7 mouse cellular contexts compared by ENCODE assay signal in the genomic region with DNA sequence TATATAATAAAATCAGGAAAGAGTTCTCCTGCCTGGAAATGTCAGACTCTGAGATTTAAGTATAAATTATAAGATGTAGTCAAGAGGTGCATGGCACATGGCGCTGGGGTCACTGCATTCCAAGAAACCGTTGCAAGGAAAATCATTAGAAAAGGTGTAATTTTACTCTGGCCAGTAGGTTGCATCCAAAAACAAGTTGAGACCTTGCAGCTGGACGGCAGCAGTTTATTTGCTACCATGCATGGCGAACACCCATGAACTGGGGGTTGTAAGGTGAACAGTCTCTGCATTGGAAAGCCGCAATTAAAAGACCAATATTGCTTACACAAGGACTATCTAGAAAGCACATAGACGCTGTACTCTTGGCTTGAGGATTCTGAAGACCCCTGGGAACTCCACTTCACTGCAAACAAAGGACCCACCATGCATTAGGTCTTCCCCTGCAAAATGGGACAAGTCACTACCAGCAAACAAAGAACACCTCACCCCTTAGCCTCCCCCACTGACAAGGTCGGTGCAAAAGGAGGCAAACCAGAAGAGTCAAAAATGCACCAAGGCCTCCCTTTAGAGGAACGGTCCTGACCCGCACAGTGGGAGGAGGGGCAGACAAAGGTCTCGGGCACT. TPM values are rescaled to one million over a fixed set of nuclear protein-coding genes. Genes with fewer than 3 reads are reported as not detected.
DNase-seq lines count a peak whose midpoint lies in the region; ATAC-seq and TF ChIP-seq lines count a peak whose summit lies in the region.

No protein-coding gene starts in this region.

- WGBS in lung, embryonic 14.5 days: 4% methylated on average over 10 of the region's 10 CpGs
- 9% methylated on average over 10 of the region's 10 CpGs for WGBS in embryonic facial prominence, embryonic 12.5 days
- WGBS in intestine, postnatal 0 days: 8% methylated on average over 10 of the region's 10 CpGs
- 15% methylated on average over 10 of the region's 10 CpGs for WGBS in small intestine, adult 2 months

- peaks cover 29% of the 10 kb centered on the region for H3K36me3 ChIP-seq in lung, embryonic 14.5 days (ENCODE audit: insufficient read depth)
- H3K36me3 ChIP-seq in embryonic facial prominence, embryonic 12.5 days: peaks cover 19% of the 10 kb centered on the region
- peaks cover 15% of the 10 kb centered on the region for H3K36me3 ChIP-seq in intestine, postnatal 0 days (ENCODE audit: control insufficient read depth, insufficient read depth)
- peaks cover 12% of the 10 kb centered on the region; the same call in 1 of the 2 replicates for H3K36me3 ChIP-seq in small intestine, adult 2 months (ENCODE audit: control insufficient read depth, insufficient read depth, low read length)

- no peaks in the 10 kb centered on the region for H3K9me3 ChIP-seq in lung, embryonic 14.5 days (ENCODE audit: low read depth, low read length)
- H3K9me3 ChIP-seq in embryonic facial prominence, embryonic 12.5 days: no peaks in the 10 kb centered on the region
- no peaks in the 10 kb centered on the region for H3K9me3 ChIP-seq in intestine, postnatal 0 days (ENCODE audit: control insufficient read depth)

- peak overlapping the region; percentile 94 for H3K27ac ChIP-seq in lung, embryonic 14.5 days (ENCODE audit: low read depth)
- H3K27ac ChIP-seq in embryonic facial prominence, embryonic 12.5 days: peak overlapping the region; percentile 97
- H3K27ac ChIP-seq in intestine, postnatal 0 days (ENCODE audit: low read depth, low read length): peak overlapping the region; percentile 95
- H3K27ac ChIP-seq in small intestine, adult 2 months (ENCODE audit: insufficient read depth, low read depth, low read length): 0 out of 2 replicates have a peak overlapping the region, but pooled peaks have one; percentile 27

- peak overlapping the region; percentile 88 for H3K9ac ChIP-seq in lung, embryonic 14.5 days
- peak overlapping the region; percentile 83 for H3K9ac ChIP-seq in embryonic facial prominence, embryonic 12.5 days
- peak overlapping the region; percentile 86 for H3K9ac ChIP-seq in intestine, postnatal 0 days (ENCODE audit: low read depth, low read length)

- no peak for ATAC-seq in lung, embryonic 14.5 days (ENCODE audit: insufficient read depth)
- ATAC-seq in embryonic facial prominence, embryonic 12.5 days (ENCODE audit: insufficient number of reproducible peaks, insufficient read depth, low FRiP score, low TSS enrichment): no peak; the same call in 1 of the 2 replicates
- ATAC-seq in intestine, postnatal 0 days: no peak

- DNase-seq in lung, embryonic 14.5 days: peak; percentile 50
- no peak for DNase-seq in lung, postnatal 25 days (ENCODE audit: low spot score)
- DNase-seq in layer of hippocampus, adult 8-10 months (ENCODE audit: low spot score in 2 of 2): no peak
- DNase-seq in adrenal gland, adult 18-20 months (ENCODE audit: low spot score in 2 of 2): no peak

- no peaks in the 10 kb centered on the region for H3K27me3 ChIP-seq in lung, embryonic 14.5 days (ENCODE audit: insufficient read depth, low read length)
- H3K27me3 ChIP-seq in embryonic facial prominence, embryonic 12.5 days: no peaks in the 10 kb centered on the region
- no peaks in the 10 kb centered on the region for H3K27me3 ChIP-seq in intestine, postnatal 0 days (replicated peaks; ENCODE audit: control insufficient read depth, insufficient read depth, low read length)
- no peaks in the 10 kb centered on the region for H3K27me3 ChIP-seq in small intestine, adult 2 months (ENCODE audit: control insufficient read depth, insufficient read depth, low read length)

- peak overlapping the region; percentile 75 for H3K4me3 ChIP-seq in lung, embryonic 14.5 days (ENCODE audit: low read depth, low read length)
- H3K4me3 ChIP-seq in embryonic facial prominence, embryonic 12.5 days: peak overlapping the region; percentile 80
- peak overlapping the region; percentile 95 for H3K4me3 ChIP-seq in intestine, postnatal 0 days (ENCODE audit: low read depth, low read length)
- peak overlapping the region; percentile 83 for H3K4me3 ChIP-seq in small intestine, adult 2 months (ENCODE audit: low read depth, low read length)

- no peaks in the 10 kb centered on the region for H3K4me1 ChIP-seq in lung, embryonic 14.5 days (ENCODE audit: insufficient read depth)
- peaks cover 14% of the 10 kb centered on the region for H3K4me1 ChIP-seq in embryonic facial prominence, embryonic 12.5 days
- 0 out of 2 replicates have a peak, but pooled peaks cover 3% of the 10 kb centered on the region for H3K4me1 ChIP-seq in intestine, postnatal 0 days (replicated peaks; ENCODE audit: control insufficient read depth, insufficient read depth, low read length)
- H3K4me1 ChIP-seq in small intestine, adult 2 months (ENCODE audit: control insufficient read depth, insufficient read depth, insufficient read length, low read length): peaks cover 4% of the 10 kb centered on the region; the same call in 1 of the 2 replicates

- peak overlapping the region; percentile 85 for H3K4me2 ChIP-seq in lung, embryonic 14.5 days
- H3K4me2 ChIP-seq in embryonic facial prominence, embryonic 12.5 days (replicated peaks): peak overlapping the region; percentile 75
- peak overlapping the region; percentile 89 for H3K4me2 ChIP-seq in intestine, postnatal 0 days (replicated peaks; ENCODE audit: low read depth)

- TF ChIP-seq POLR2A in small intestine, adult 2 months (IDR thresholded peaks at IDR 0.05; ENCODE audit: low read depth, low read length): no peak

- TF ChIP-seq CTCF in lung, embryonic 14.5 days (IDR thresholded peaks at IDR 0.05; ENCODE audit: low read depth): no peak
- TF ChIP-seq CTCF in intestine, postnatal 0 days (IDR thresholded peaks at IDR 0.05; ENCODE audit: low read depth): no peak
- TF ChIP-seq CTCF in small intestine, adult 2 months (IDR thresholded peaks at IDR 0.05; ENCODE audit: extremely low read depth, insufficient read length, insufficient replicate concordance, low read depth, low read length): no peak

RNA-seq across cellular contexts. Expression of gene Smarcc1, which starts 1.0 kb away (rescaled TPM):
- polyA plus RNA-seq in lung, embryonic 14.5 days (2014; fragmentation: Nextera tagmentation; extraction: Ambion mirVana): 160 TPM in 2 replicates
- 216 and 230 TPM in 2 replicates for polyA plus RNA-seq in embryonic facial prominence, embryonic 12.5 days (2016; fragmentation: Nextera tagmentation; extraction: Ambion mirVana)
- polyA plus RNA-seq in intestine, postnatal 0 days (2015; fragmentation: Nextera tagmentation; extraction: Ambion mirVana): 21.6 and 23.3 TPM in 2 replicates
- polyA plus RNA-seq in small intestine, adult 2 months (2012; rRNA removed): 5.0 and 11.3 TPM in 2 replicates
- 10 to 100 TPM; 50.9 to 70.5 (median 62.2) TPM for total RNA-seq in layer of hippocampus, adult 8-10 months (2022)
- total RNA-seq in adrenal gland, adult 18-20 months (2021): 10 to 100 TPM; 39.4 to 52.7 TPM

RNA-seq across cellular contexts. Expression of gene Dhx30, which starts 1.2 kb away (rescaled TPM):
- 124 and 137 TPM in 2 replicates for polyA plus RNA-seq in lung, embryonic 14.5 days (2014; fragmentation: Nextera tagmentation; extraction: Ambion mirVana)
- 192 and 198 TPM in 2 replicates for polyA plus RNA-seq in embryonic facial prominence, embryonic 12.5 days (2016; fragmentation: Nextera tagmentation; extraction: Ambion mirVana)
- polyA plus RNA-seq in intestine, postnatal 0 days (2015; fragmentation: Nextera tagmentation; extraction: Ambion mirVana): 37.7 and 40.9 TPM in 2 replicates
- 20.3 and 30.4 TPM in 2 replicates for polyA plus RNA-seq in small intestine, adult 2 months (2012; rRNA removed)
- total RNA-seq in layer of hippocampus, adult 8-10 months (2022): 100 to 1,000 TPM; 156 to 177 (median 173) TPM
- total RNA-seq in adrenal gland, adult 18-20 months (2021): 100 to 1,000 TPM in 1 of 2 experiments, 10 to 100 TPM in 1; 95.9 to 107 TPM

Comparison
In these comparisons a context has a peak if more than half of its experiments do, and no peak if none do; other contexts are left out.
1. H3K27ac ChIP-seq: peak in every context shown above with its lines; median percentile 97 in embryonic facial prominence, embryonic 12.5 days; 95 in intestine, postnatal 0 days; 94 in lung, embryonic 14.5 days; 27 in small intestine, adult 2 months.